Mouse (Mus musculus): ENCODE results near the gene Olfr560. TPM values are rescaled to one million over a fixed set of nuclear protein-coding genes. Genes with fewer than 3 reads are reported as not detected.

Olfr560 gene
- polyA plus RNA-seq, 1 experiment from 2014 or later: not detected

Other genes with a start within 250 kb of the Olfr560 start
- gene Olfr547, start 224.6 kb downstream of the Olfr560 start, polyA plus RNA-seq (2014; fragmentation: Nextera tagmentation; extraction: Ambion mirVana): not detected in 2 replicates
- not detected in 2 replicates for gene Olfr548-ps1, start 218.5 kb downstream of the Olfr560 start, polyA plus RNA-seq (2014; fragmentation: Nextera tagmentation; extraction: Ambion mirVana)
- gene Olfr549, start 209.5 kb downstream of the Olfr560 start, polyA plus RNA-seq (2014; fragmentation: Nextera tagmentation; extraction: Ambion mirVana): not detected in 2 replicates
- 0.63 and 0.73 TPM in 2 replicates for gene Trim21, start 193.9 kb downstream of the Olfr560 start, polyA plus RNA-seq (2014; fragmentation: Nextera tagmentation; extraction: Ambion mirVana)
- not detected in 2 replicates for gene Olfr550, start 187.9 kb downstream of the Olfr560 start, polyA plus RNA-seq (2014; fragmentation: Nextera tagmentation; extraction: Ambion mirVana)
- gene Olfr551, start 167.5 kb downstream of the Olfr560 start, polyA plus RNA-seq (2014; fragmentation: Nextera tagmentation; extraction: Ambion mirVana): not detected in 2 replicates
- gene Olfr552, start 161.6 kb downstream of the Olfr560 start, polyA plus RNA-seq (2014; fragmentation: Nextera tagmentation; extraction: Ambion mirVana): not detected in 2 replicates
- gene Olfr553, start 141.1 kb downstream of the Olfr560 start, polyA plus RNA-seq (2014; fragmentation: Nextera tagmentation; extraction: Ambion mirVana): not detected in 2 replicates
- not detected in 2 replicates for gene Olfr554, start 120.9 kb downstream of the Olfr560 start, polyA plus RNA-seq (2014; fragmentation: Nextera tagmentation; extraction: Ambion mirVana)
- not detected in 2 replicates for gene Olfr555, start 100.5 kb downstream of the Olfr560 start, polyA plus RNA-seq (2014; fragmentation: Nextera tagmentation; extraction: Ambion mirVana)
- gene Olfr556, start 94.5 kb downstream of the Olfr560 start, polyA plus RNA-seq (2014; fragmentation: Nextera tagmentation; extraction: Ambion mirVana): not detected in 2 replicates
- gene Trim68, start 72.0 kb downstream of the Olfr560 start, polyA plus RNA-seq (2014; fragmentation: Nextera tagmentation; extraction: Ambion mirVana): 14.0 and 16.5 TPM in 2 replicates
- not detected in 2 replicates for gene Olfr557, start 63.5 kb downstream of the Olfr560 start, polyA plus RNA-seq (2014; fragmentation: Nextera tagmentation; extraction: Ambion mirVana)
- gene Olfr558, start 57.2 kb downstream of the Olfr560 start, polyA plus RNA-seq (2014; fragmentation: Nextera tagmentation; extraction: Ambion mirVana): not detected in 2 replicates
- gene Olfr33, start 40.3 kb downstream of the Olfr560 start, polyA plus RNA-seq (2014; fragmentation: Nextera tagmentation; extraction: Ambion mirVana): not detected in 2 replicates
- not detected in 2 replicates for gene Olfr559, start 31.9 kb downstream of the Olfr560 start, polyA plus RNA-seq (2014; fragmentation: Nextera tagmentation; extraction: Ambion mirVana)
- gene Olfr78, start 105 bp upstream of the Olfr560 start, polyA plus RNA-seq (2014; fragmentation: Nextera tagmentation; extraction: Ambion mirVana): 0.10 TPM in 1 of 2 replicates, not detected in the other
- gene Olfr561, start 11.9 kb upstream of the Olfr560 start, polyA plus RNA-seq (2014; fragmentation: Nextera tagmentation; extraction: Ambion mirVana): not detected in 2 replicates
- not detected in 2 replicates for gene Olfr564, start 44.1 kb upstream of the Olfr560 start, polyA plus RNA-seq (2014; fragmentation: Nextera tagmentation; extraction: Ambion mirVana)
- gene Olfr566, start 99.4 kb upstream of the Olfr560 start, polyA plus RNA-seq (2014; fragmentation: Nextera tagmentation; extraction: Ambion mirVana): not detected in 2 replicates
- not detected in 2 replicates for gene Olfr568, start 117.8 kb upstream of the Olfr560 start, polyA plus RNA-seq (2014; fragmentation: Nextera tagmentation; extraction: Ambion mirVana)
- not detected in 2 replicates for gene Olfr569, start 131.5 kb upstream of the Olfr560 start, polyA plus RNA-seq (2014; fragmentation: Nextera tagmentation; extraction: Ambion mirVana)
- not detected in 2 replicates for gene Olfr570, start 135.2 kb upstream of the Olfr560 start, polyA plus RNA-seq (2014; fragmentation: Nextera tagmentation; extraction: Ambion mirVana)
- not detected in 2 replicates for gene Olfr571, start 158.2 kb upstream of the Olfr560 start, polyA plus RNA-seq (2014; fragmentation: Nextera tagmentation; extraction: Ambion mirVana)
- gene Olfr572, start 165.0 kb upstream of the Olfr560 start, polyA plus RNA-seq (2014; fragmentation: Nextera tagmentation; extraction: Ambion mirVana): not detected in 2 replicates
- gene Olfr573-ps1, start 183.2 kb upstream of the Olfr560 start, polyA plus RNA-seq (2014; fragmentation: Nextera tagmentation; extraction: Ambion mirVana): not detected in 2 replicates
- not detected in 2 replicates for gene Olfr574, start 189.1 kb upstream of the Olfr560 start, polyA plus RNA-seq (2014; fragmentation: Nextera tagmentation; extraction: Ambion mirVana)
- not detected in 2 replicates for gene Olfr575, start 199.4 kb upstream of the Olfr560 start, polyA plus RNA-seq (2014; fragmentation: Nextera tagmentation; extraction: Ambion mirVana)
- not detected in 2 replicates for gene Olfr576, start 203.3 kb upstream of the Olfr560 start, polyA plus RNA-seq (2014; fragmentation: Nextera tagmentation; extraction: Ambion mirVana)
- not detected in 2 replicates for gene Olfr577, start 216.6 kb upstream of the Olfr560 start, polyA plus RNA-seq (2014; fragmentation: Nextera tagmentation; extraction: Ambion mirVana)
- gene Olfr578, start 230.0 kb upstream of the Olfr560 start, polyA plus RNA-seq (2014; fragmentation: Nextera tagmentation; extraction: Ambion mirVana): not detected in 2 replicates

Data from heart, embryonic 11.5 days (tissue).